8 mouse cellular contexts compared by ENCODE assay signal in the genomic region with DNA sequence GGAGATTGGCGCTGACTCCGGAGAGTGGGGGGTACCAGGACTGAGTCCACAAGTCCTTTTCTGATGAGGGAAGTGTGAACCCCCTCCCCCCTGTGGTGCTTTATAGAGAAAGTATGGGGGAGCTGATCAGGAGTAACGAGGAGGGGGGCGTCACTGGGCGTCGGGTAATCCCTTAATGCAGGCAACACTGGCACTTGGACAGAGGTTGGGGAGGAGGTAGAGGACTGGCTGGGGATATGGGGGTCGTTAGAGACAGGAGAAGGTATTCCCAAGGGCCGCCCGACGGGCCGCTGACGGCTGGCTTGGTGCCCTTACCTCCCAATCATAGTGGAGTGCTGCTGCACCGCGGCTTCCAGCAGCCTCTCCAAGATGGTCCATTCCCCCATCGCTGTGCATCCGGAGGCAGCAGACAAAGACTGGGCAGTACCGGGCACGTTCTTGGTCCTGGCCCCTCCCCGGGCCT. TPM values are rescaled to one million over a fixed set of nuclear protein-coding genes. Genes with fewer than 3 reads are reported as not detected.
DNase-seq lines count a peak whose midpoint lies in the region; ATAC-seq and TF ChIP-seq lines count a peak whose summit lies in the region.

No protein-coding gene starts in this region.

- 1% methylated on average over 19 of the region's 19 CpGs for WGBS in kidney, embryonic 16.5 days
- WGBS in hindbrain, embryonic 10.5 days: 4% methylated on average over 19 of the region's 19 CpGs
- WGBS in midbrain, postnatal 0 days: 2% methylated on average over 19 of the region's 19 CpGs

- H3K4me3 ChIP-seq in kidney, embryonic 16.5 days (ENCODE audit: low read length): no peak overlapping the region; the same call in 1 of the 2 replicates
- H3K4me3 ChIP-seq in hindbrain, embryonic 10.5 days: peak overlapping the region; percentile 64
- peak overlapping the region; percentile 79 for H3K4me3 ChIP-seq in midbrain, postnatal 0 days (ENCODE audit: low read depth, low read length)

- H3K36me3 ChIP-seq in kidney, embryonic 16.5 days (ENCODE audit: insufficient read depth, low read length): no peaks in the 10 kb centered on the region
- no peaks in the 10 kb centered on the region for H3K36me3 ChIP-seq in hindbrain, embryonic 10.5 days
- no peaks in the 10 kb centered on the region for H3K36me3 ChIP-seq in midbrain, postnatal 0 days (ENCODE audit: insufficient read depth, low read length)

- H3K4me2 ChIP-seq in kidney, embryonic 16.5 days (replicated peaks; ENCODE audit: low read depth, low read length): peak overlapping the region; percentile 76
- peak overlapping the region; percentile 67 for H3K4me2 ChIP-seq in midbrain, postnatal 0 days (ENCODE audit: low read depth, low read length, poor library complexity, severe bottlenecking)

- peak; percentile 73 for ATAC-seq in kidney, embryonic 16.5 days (ENCODE audit: low FRiP score, low TSS enrichment)
- ATAC-seq in midbrain, postnatal 0 days (ENCODE audit: low FRiP score): peak; percentile 78
- no peak for ATAC-seq in frontal cortex, adult (ENCODE audit: low TSS enrichment)
- no peak for ATAC-seq in megakaryocyte, adult 5-6 weeks (ENCODE audit: poor library complexity, severe bottlenecking)

- H3K4me1 ChIP-seq in kidney, embryonic 16.5 days (ENCODE audit: insufficient read depth, low read length): 0 out of 2 replicates have a peak, but pooled peaks cover 4% of the 10 kb centered on the region
- H3K4me1 ChIP-seq in hindbrain, embryonic 10.5 days (replicated peaks): peaks cover 16% of the 10 kb centered on the region
- no peaks in the 10 kb centered on the region; the same call in 1 of the 2 replicates for H3K4me1 ChIP-seq in midbrain, postnatal 0 days (ENCODE audit: insufficient read depth, low read length)

- no peaks in the 10 kb centered on the region for H3K9me3 ChIP-seq in kidney, embryonic 16.5 days (ENCODE audit: low read length)
- no peaks in the 10 kb centered on the region for H3K9me3 ChIP-seq in hindbrain, embryonic 10.5 days
- no peaks in the 10 kb centered on the region for H3K9me3 ChIP-seq in midbrain, postnatal 0 days (ENCODE audit: low read length)

- no peak overlapping the region for H3K9ac ChIP-seq in kidney, embryonic 16.5 days (replicated peaks; ENCODE audit: low read length)
- peak overlapping the region; percentile 88 for H3K9ac ChIP-seq in midbrain, postnatal 0 days (replicated peaks; ENCODE audit: low read length, poor library complexity, severe bottlenecking)

- no peak overlapping the region for H3K27ac ChIP-seq in kidney, embryonic 16.5 days (ENCODE audit: low read length)
- H3K27ac ChIP-seq in hindbrain, embryonic 10.5 days: peak overlapping the region; percentile 57; the same call in 1 of the 2 replicates
- peak overlapping the region; percentile 86 for H3K27ac ChIP-seq in midbrain, postnatal 0 days (ENCODE audit: low read depth, low read length)

- peaks cover 45% of the 10 kb centered on the region for H3K27me3 ChIP-seq in kidney, embryonic 16.5 days (ENCODE audit: insufficient read depth, low read length)
- H3K27me3 ChIP-seq in hindbrain, embryonic 10.5 days (ENCODE audit: insufficient read depth, poor library complexity, severe bottlenecking): peaks cover 53% of the 10 kb centered on the region
- H3K27me3 ChIP-seq in midbrain, postnatal 0 days (ENCODE audit: insufficient read depth, low read length): no peaks in the 10 kb centered on the region

- no peak for DNase-seq in kidney, adult 8-10 months
- DNase-seq in cerebellum, adult 9-11 months: peak; percentile 37
- no peak for DNase-seq in hindbrain, embryonic 10.5 days (ENCODE audit: low spot score)
- peak; percentile 62 for DNase-seq in midbrain, postnatal 0 days (ENCODE audit: low spot score)
- DNase-seq in lung, postnatal 10 days: no peak

- peak; percentile 2; the same call in 1 of the 2 replicates for TF ChIP-seq CTCF in midbrain, postnatal 0 days (IDR thresholded peaks at IDR 0.05)

RNA-seq across cellular contexts. Expression of a gene that starts 0.6 kb away (rescaled TPM):
- 0.07 TPM in 1 of 2 replicates, not detected in the other for polyA plus RNA-seq in kidney, embryonic 16.5 days (2015; fragmentation: Nextera tagmentation; extraction: Ambion mirVana)
- polyA plus RNA-seq in hindbrain, embryonic 10.5 days (2016; fragmentation: Nextera tagmentation; extraction: Ambion mirVana): 0.17 and 0.48 TPM in 2 replicates
- total RNA-seq in midbrain, postnatal 0 days (2014; rRNA removed): 73.3 TPM in 2 replicates
- 11.1 and 13.2 TPM in 2 replicates for polyA plus RNA-seq in midbrain, postnatal 0 days (2015; fragmentation: Nextera tagmentation; extraction: Ambion mirVana)
- total RNA-seq in megakaryocyte, adult 5-6 weeks (2015): not detected in 2 replicates
- total RNA-seq in megakaryocyte, adult 5-6 weeks (2017): not detected in 2 replicates

RNA-seq across cellular contexts. Expression of a gene that starts 40.6 kb away (rescaled TPM):
- 40.4 and 70.7 TPM in 2 replicates for polyA plus RNA-seq in kidney, embryonic 16.5 days (2015; fragmentation: Nextera tagmentation; extraction: Ambion mirVana)
- polyA plus RNA-seq in hindbrain, embryonic 10.5 days (2016; fragmentation: Nextera tagmentation; extraction: Ambion mirVana): 6.3 and 16.5 TPM in 2 replicates
- total RNA-seq in midbrain, postnatal 0 days (2014; rRNA removed): 2.6 TPM in 1 of 2 replicates, not detected in the other
- 0.17 and 0.18 TPM in 2 replicates for polyA plus RNA-seq in midbrain, postnatal 0 days (2015; fragmentation: Nextera tagmentation; extraction: Ambion mirVana)
- total RNA-seq in megakaryocyte, adult 5-6 weeks (2015): not detected in 2 replicates
- not detected in 2 replicates for total RNA-seq in megakaryocyte, adult 5-6 weeks (2017)

Comparison
In these comparisons a context has a peak if more than half of its experiments do, and no peak if none do; other contexts are left out.
1. ATAC-seq: peak in kidney, embryonic 16.5 days (single experiment) and midbrain, postnatal 0 days (single experiment); none in frontal cortex, adult (single experiment) and megakaryocyte, adult 5-6 weeks (single experiment).
2. DNase-seq: peak in cerebellum, adult 9-11 months (single experiment) and midbrain, postnatal 0 days (single experiment); none in kidney, adult 8-10 months (0 of 2), hindbrain, embryonic 10.5 days (single experiment) and lung, postnatal 10 days (single experiment).